Mouse (Mus musculus) limb, embryonic 14.5 days (tissue): Measurements from ENCODE around the gene Col6a1. TPM values are rescaled to one million over a fixed set of nuclear protein-coding genes. Genes with fewer than 3 reads are reported as not detected.

Experiments
- ATAC-seq: fragments of 200-750 bp; cut with Nextera tagmentation; 2 replicates; pipeline ENCODE4 v1.8.0; 2017; ENCODE audit warnings: low read depth, moderate number of reproducible peaks, moderate TSS enrichment; ENCODE audit not compliant: low FRiP score
- DNase-seq: peaks from one replicate; pipeline ENCODE4 v3.0.0-alpha.2; 2015; ENCODE audit warnings: low spot score
- H3K27ac ChIP-seq: fragments of 300-500 bp; sonication (generic); replicated peaks from 2 replicates; pipeline ENCODE4 v1.5.1; 2014; ENCODE audit warnings: low read depth, mild to moderate bottlenecking, low read length, moderate library complexity, mixed read lengths
- H3K27me3 ChIP-seq: fragments of 300-500 bp; sonication (generic); 2 replicates; pipeline ENCODE4 v1.6.1; 2014; ENCODE audit warnings: low read length, mixed read lengths; ENCODE audit not compliant: control insufficient read depth, insufficient read depth
- H3K36me3 ChIP-seq: fragments of 300-500 bp; sonication (generic); 2 replicates; pipeline ENCODE4 v1.6.1; 2014; ENCODE audit warnings: mild to moderate bottlenecking, low read length, moderate library complexity, mixed read lengths; ENCODE audit not compliant: control insufficient read depth, insufficient read depth
- H3K4me1 ChIP-seq: fragments of 300-500 bp; sonication (generic); 2 replicates; pipeline ENCODE4 v1.6.1; 2014; ENCODE audit warnings: antibody characterized with exemption, low read length, mixed read lengths; ENCODE audit not compliant: control insufficient read depth, insufficient read depth
- H3K4me2 ChIP-seq: fragments of 300-500 bp; sonication (generic); replicated peaks from 2 replicates; pipeline ENCODE4 v1.6.1; 2014; ENCODE audit warnings: low read depth, mild to moderate bottlenecking, low read length, moderate library complexity; ENCODE audit not compliant: severe bottlenecking
- H3K4me3 ChIP-seq: fragments of 300-500 bp; sonication (generic); replicated peaks from 2 replicates; pipeline ENCODE4 v1.5.1; 2014; ENCODE audit warnings: low read length
- H3K9ac ChIP-seq: fragments of 300-500 bp; sonication (generic); 2 replicates; pipeline ENCODE4 v1.6.1; 2014; ENCODE audit warnings: mild to moderate bottlenecking, low read depth, low read length, moderate library complexity; ENCODE audit not compliant: severe bottlenecking
- H3K9me3 ChIP-seq: fragments of 300-500 bp; sonication (generic); 2 replicates; pipeline ENCODE4 v1.6.1; 2016; ENCODE audit warnings: low read length; ENCODE audit not compliant: control insufficient read depth
- POLR2A ChIP-seq: fragments of 200-500 bp; IDR thresholded peaks from 2 replicates; pipeline ENCODE4 v1.8.0; 2012; ENCODE audit warnings: inconsistent platforms, mild to moderate bottlenecking, moderate library complexity, borderline replicate concordance; ENCODE audit not compliant: insufficient read depth, insufficient read length; ENCODE audit errors: extremely low read depth
- WGBS: fragments of 180-500 bp; shearing (Covaris S2); extraction: QIAGEN DNeasy Blood & Tissue Kit; methylation state at CpG from one replicate; pipeline ENCODE4 v1.1.7; 2014; 5-methylcytosine and 5-hydroxymethylcytosine counted together
- polyA plus RNA-seq, 2 experiments: library from polyadenylated mRNA; depleted of rRNA in 1 of 2; stranded (reverse) in 1 of 2; unstranded in 1 of 2; fragments of >200 nt; fragmentation: Nextera tagmentation in 1 of 2; extraction: Ambion mirVana in 1 of 2; gene quantifications; 2 replicates each; pipeline versions ENCODE4 v1.2.1 to v1.2.3; 2012 to 2014

Gene Col6a1
- polyA plus RNA-seq, 2 experiments: 330 to 444 TPM

- ATAC-seq: no peak
- no peak for DNase-seq
- H3K9me3 ChIP-seq: no peaks in the 10 kb centered on the region
- 44% methylated on average over 5 of the region's 5 CpGs for WGBS
- H3K9ac ChIP-seq: peak overlapping the region; percentile 69; the same call in 1 of the 2 replicates
- H3K4me1 ChIP-seq: peaks cover 36% of the 10 kb centered on the region
- peak overlapping the region; percentile 49 for H3K4me3 ChIP-seq
- H3K36me3 ChIP-seq: peaks cover 40% of the 10 kb centered on the region
- H3K4me2 ChIP-seq: peak overlapping the region; percentile 79
- no peaks in the 10 kb centered on the region for H3K27me3 ChIP-seq
- no peak overlapping the region for H3K27ac ChIP-seq
- no peak for TF ChIP-seq POLR2A
These were observed 1.7 kb downstream of the Col6a1 start for GRCm38 (mm10) chr10:76724231-76724736.

- Histone ChIP-seq H3K9me3 (no peaks in the 10 kb centered on the region), H3K4me3 (no peak overlapping the region), H3K9ac (no peak overlapping the region), H3K4me1 (peaks cover 24% of the 10 kb centered on the region), H3K27ac (no peak overlapping the region), H3K36me3 (peaks cover 53% of the 10 kb centered on the region), H3K27me3 (no peaks in the 10 kb centered on the region), H3K4me2 (no peak overlapping the region)
- no peak for TF ChIP-seq POLR2A
- WGBS: 85% methylated on average over 17 of the region's 18 CpGs
- ATAC-seq: no peak
- no peak for DNase-seq
These were observed 3.1 kb downstream of the Col6a1 start for GRCm38 (mm10) chr10:76722751-76723450.

- H3K9ac ChIP-seq: no peak overlapping the region
- no peaks in the 10 kb centered on the region for H3K27me3 ChIP-seq
- H3K9me3 ChIP-seq: no peaks in the 10 kb centered on the region
- no peak for DNase-seq
- peaks cover 63% of the 10 kb centered on the region for H3K36me3 ChIP-seq
- no peak overlapping the region for H3K4me2 ChIP-seq
- 85% methylated on average over 6 of the region's 6 CpGs for WGBS
- H3K27ac ChIP-seq: no peak overlapping the region
- TF ChIP-seq POLR2A: no peak
- H3K4me3 ChIP-seq: no peak overlapping the region
- no peak for ATAC-seq
- H3K4me1 ChIP-seq: peaks cover 19% of the 10 kb centered on the region
These were observed 4.2 kb downstream of the Col6a1 start for GRCm38 (mm10) chr10:76721746-76722145.

DNA sequence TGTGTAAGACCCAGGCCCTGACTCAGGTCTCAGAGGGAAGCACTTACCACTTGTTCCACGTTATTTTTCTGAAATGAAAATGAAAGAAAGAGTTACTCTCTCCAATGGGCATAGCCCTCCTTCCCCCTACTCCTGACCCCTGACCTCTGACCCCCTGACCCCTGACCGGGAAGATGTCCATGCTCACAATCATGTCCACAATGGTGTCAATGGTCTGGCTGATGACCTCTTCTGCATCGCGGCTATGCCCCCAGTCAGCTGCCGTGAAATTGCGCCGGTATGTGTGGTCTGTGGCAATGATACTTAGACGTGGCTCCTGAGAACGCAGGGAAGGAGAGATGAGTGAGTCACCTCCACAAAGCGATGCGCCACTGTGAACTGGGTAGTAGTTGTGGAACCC is 4.8 kb downstream of the Col6a1 start:
- Histone ChIP-seq H3K4me2 (no peak overlapping the region), H3K27ac (no peak overlapping the region), H3K9ac (no peak overlapping the region), H3K4me3 (no peak overlapping the region), H3K27me3 (no peaks in the 10 kb centered on the region), H3K4me1 (peaks cover 15% of the 10 kb centered on the region), H3K36me3 (peaks cover 68% of the 10 kb centered on the region), H3K9me3 (no peaks in the 10 kb centered on the region)
- WGBS: 82% methylated on average over 11 of the region's 11 CpGs
- DNase-seq (no peak), ATAC-seq (no peak)
- no peak for TF ChIP-seq POLR2A

DNA sequence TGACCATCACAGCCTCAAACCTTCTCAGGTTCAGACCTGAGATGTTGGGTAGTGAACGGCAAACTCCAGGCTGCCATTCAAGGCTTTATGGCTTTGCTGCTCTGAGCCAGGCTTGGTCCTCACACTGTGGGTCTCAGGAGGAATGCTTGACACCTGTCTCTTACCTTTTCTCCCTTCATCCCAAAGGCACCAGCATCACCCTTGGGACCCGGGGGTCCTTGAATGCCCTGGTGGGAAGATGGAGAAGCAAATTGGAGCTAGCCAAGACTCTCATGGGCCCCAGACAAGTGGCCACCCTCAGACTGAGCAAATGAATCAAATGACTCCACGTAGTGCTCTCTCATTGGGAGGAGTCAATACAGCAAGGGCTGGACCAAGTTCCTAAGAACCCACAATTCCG is 8.3 kb downstream of the Col6a1 start:
- Histone ChIP-seq H3K27ac (no peak overlapping the region), H3K36me3 (peaks cover 96% of the 10 kb centered on the region), H3K4me2 (no peak overlapping the region), H3K9ac (no peak overlapping the region), H3K4me1 (no peaks in the 10 kb centered on the region), H3K27me3 (no peaks in the 10 kb centered on the region), H3K4me3 (no peak overlapping the region), H3K9me3 (no peaks in the 10 kb centered on the region)
- no peak for DNase-seq
- ATAC-seq: no peak
- no peak for TF ChIP-seq POLR2A
- WGBS: 83% methylated on average over 4 of the region's 4 CpGs
